Mouse (Mus musculus): ENCODE results near the gene Olfr221. TPM values are rescaled to one million over a fixed set of nuclear protein-coding genes. Genes with fewer than 3 reads are reported as not detected.
"Not testable (repeated sequence)": the region's sequence is repeated elsewhere in the genome, so short reads cannot be mapped to it uniquely, and the experiment has no call there.

Olfr221 gene
- not detected for total RNA-seq (2021)
- long read RNA-seq, experiment 1: 0 reads
- long read RNA-seq, experiment 2: 0 reads

- DNase-seq: not testable (repeated sequence)
Measured at GRCm38 (mm10) chr14:52042359-52042758, at the start of gene Olfr221. Gene Olfr221, minus strand, starts transcription at chr14:52042459.

DNA sequence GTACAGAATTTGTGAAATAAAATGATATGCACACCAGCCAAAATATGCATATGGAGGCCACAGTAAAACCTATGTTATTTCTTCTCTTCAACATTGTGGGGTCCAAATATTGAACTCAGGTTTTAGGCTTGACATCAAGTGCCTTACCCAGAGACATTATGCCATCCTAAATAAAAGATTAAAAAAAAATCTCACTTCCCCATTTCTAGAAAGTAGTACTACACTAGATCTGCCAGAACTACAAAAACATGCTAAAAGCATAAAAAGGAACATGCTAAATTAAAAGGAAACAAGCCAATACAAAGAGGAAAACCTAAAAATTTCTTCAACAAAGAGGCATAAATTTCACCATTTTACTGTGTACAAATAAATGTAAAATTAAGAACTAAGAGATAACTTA is 40.8 kb upstream of the Olfr221 start:
- DNase-seq: no peak

DNA sequence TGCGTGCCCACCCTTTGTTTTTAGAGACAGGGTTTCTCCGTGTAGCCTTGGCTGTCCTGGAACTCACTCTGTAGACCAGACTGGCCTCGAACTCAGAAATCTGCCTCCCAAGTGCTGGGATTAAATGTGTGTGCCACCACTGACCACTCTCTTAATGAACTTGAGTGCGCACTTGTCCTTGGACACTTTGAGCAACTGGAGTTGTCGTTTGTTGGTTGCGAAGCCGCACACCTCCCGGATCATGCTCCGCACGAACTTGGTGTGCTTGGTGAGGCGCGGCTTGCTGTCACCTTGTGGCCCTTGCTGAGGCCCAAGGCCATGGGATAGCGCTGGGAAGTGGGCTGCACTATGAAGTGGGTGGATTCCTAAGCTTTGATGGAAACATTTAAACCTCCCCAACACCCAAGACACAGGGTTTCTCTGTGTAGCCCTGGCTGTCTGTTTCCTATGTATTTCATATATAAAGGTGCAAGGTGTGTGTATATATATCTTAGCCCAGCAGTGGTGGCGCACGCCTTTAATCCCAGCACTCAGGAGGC is 29.4 kb upstream of the Olfr221 start:
- no peak for DNase-seq

DNA sequence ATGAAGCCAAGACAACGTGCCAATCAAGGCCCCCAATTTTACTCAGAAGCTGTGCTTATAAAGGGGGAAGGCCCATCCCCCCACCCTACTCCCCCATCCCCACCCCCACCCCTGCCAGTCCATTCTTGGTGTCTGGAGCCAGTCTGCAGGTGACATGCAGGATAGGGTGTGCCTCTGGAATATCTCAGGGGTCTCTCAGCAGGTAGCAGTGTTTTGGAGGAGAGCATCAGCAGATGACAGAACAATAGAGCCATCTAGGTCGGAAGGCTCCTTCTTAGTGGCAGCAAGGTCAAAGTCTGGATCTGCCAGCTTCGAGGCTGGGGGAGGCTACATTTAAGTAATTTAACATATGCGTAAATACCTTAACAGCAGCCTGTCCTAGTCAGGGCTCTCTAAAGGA is 23.9 kb upstream of the Olfr221 start:
- no peak for DNase-seq

GRCm38 (mm10) chr14:52061798-52062197 is 19.5 kb upstream of the Olfr221 start:
- no peak for DNase-seq

- no peak for DNase-seq
Measured at GRCm38 (mm10) chr14:52060800-52061199, 18.5 kb upstream of the Olfr221 start.

GRCm38 (mm10) chr14:52059982-52060381 is 17.7 kb upstream of the Olfr221 start:
- DNase-seq: no peak

DNA sequence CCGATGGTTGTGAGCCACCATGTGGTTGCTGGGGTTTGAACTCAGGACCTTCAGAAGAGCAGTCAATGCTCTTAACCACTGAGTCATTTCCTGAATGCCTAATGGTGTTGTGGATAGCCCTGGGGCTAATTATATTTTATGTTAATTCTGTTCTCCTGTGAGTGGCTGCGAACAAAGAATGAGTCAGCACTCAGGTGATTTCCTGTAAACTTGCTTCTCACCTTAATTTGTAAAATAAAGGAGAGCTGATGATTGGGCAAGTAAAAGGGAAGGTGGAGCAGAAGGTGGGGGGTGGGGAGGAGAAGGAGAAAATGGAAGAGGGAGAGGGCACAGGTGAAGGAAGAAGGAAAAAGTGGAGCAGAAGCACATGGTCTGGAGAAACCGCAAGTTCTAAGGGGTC is 10.5 kb upstream of the Olfr221 start:
- not testable (repeated sequence) for DNase-seq

DNA sequence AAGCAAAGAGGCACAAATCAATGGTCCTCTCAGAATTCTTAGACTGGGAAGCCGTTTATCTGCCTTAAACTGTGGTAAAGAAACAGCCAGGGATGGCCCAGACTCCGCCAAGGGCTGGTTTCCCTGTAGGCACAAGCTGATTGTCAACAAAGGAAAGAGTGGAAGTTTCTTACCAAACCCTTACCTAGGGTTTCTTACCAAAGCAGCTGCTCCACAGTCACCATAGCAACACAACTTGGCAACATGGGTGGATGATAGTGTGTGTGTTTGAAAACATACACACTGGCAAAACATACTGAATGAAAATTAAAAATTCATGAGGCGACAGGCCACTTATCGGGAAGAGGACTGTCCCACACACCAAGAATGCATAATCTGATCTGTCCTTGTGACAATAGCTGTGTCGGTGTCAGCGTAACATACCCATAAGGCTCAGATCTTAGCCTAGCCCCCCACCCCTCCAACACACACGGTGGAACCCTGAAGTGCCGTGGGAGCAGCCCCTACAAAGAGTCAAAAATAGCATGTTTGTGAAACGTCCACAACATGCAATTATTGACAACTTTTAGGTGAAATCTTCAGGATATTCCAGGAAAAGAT is 3.8 kb upstream of the Olfr221 start:
- no peak for DNase-seq

DNA sequence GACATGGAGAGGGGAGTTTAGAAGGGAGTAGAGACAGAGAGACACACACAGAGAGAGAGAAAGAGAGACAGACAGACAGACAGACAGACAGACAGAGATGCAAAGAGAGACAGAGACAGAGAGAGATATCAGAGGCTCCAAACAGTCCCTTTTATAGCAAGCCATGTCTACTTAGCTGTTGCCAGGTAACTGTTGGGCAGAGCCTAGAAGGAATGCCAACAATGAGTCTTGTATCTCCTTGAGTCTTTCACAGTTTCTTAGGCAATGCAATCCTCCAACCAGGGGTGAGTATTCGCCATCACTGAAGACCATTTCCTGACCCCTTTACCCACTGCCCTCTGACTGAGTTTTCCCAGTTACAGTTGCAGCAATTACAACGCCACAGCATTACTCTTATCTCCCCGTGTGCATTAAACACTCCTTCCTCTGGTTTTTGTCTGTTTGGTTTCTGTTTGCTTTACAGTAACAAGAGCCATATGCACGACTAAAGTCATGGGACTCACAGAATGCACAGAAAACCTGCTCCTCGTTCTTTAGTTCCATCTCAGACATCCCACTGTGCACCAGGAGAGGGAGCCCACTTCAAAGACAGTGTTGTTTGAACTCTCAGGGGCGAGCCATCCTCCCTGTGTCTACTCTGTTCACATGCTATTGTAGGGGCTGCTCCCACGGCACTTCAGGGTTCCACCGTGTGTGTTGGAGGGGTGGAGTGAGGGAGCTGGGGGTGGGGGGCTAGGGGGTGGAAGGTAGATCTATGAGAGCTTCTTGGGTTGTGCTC is 2.8 kb upstream of the Olfr221 start:
- no peak for DNase-seq

DNA sequence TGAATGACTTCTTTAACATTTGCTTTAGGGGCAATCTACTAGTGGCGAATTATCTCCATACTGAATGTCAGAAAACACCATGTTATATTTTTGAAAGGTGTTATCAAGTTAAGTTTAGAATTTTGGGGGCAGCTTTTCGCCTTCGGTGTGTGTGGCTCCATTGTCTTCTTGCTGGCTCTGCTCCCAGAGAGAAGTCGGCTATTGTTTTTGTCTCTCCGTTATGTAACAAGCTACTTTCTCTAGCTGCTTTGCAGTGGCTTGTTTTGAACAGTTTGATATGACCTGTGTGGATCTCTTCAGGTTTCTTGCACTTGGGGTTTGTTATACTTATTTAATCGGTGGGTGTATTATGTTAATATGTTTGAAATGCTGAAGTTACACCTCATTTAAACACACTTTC is 1.2 kb upstream of the Olfr221 start:
- peak in 1 of 2 experiments; percentile 23 for DNase-seq

DNA sequence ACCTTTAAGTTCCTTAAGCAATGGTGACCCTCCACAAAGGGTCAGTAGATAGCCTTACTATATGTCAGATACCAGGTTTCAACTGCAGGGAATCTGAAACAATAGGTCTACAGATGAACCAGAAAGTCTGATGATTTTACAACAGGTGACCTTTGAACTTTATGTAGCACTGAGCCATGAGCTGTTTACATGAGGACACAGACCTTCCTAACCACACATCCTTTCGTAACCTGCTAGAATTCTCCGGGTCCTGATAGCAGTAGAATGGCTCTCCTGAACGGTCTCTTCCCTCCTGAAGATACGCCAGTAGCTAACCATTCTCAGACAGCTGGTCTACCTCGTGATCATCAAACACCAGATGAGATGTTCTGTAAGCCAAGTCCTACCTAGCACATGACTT is 2.9 kb downstream of the Olfr221 start:
- no peak for DNase-seq

DNA sequence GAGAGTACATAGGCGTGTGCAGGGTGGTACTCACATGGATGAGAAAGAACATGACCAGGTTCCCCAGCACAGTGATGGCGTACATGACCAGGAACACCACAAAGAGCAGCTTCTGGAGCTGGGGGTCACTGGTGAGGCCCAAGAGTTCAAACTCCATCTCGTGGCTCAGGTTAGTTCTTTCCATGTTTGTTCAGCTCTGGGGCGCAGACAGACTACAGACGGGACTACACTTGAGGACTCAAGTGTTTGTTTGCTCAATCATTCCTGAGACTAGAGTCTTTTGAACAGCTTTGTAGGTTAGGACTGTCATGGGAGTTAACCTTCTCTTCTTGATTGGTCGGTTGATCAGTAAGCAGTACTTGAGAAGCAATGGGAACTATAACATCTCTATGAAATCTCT is 6.3 kb downstream of the Olfr221 start:
- DNase-seq: no peak

GRCm38 (mm10) chr14:52026342-52026741 is 15.9 kb downstream of the Olfr221 start:
- DNase-seq: no peak

DNA sequence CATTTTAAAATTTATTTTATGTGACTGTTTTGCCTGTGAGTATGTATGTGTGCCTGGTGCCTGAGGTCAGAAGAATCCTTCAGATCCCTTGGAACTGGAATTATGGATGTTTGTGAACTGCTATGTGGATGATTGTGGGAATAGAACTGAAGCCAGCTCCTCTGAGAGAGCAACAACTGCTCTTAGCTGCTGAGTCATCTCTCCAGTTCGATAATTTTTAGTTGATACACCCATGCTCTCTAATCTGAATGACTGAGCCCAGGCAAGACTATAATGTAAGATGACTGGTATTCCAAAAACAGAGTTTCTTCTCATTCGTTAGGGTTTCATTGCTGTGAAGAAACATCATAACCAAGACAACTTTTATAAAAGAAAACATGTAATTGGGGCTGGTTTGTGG is 18.1 kb downstream of the Olfr221 start:
- no peak for DNase-seq

DNA sequence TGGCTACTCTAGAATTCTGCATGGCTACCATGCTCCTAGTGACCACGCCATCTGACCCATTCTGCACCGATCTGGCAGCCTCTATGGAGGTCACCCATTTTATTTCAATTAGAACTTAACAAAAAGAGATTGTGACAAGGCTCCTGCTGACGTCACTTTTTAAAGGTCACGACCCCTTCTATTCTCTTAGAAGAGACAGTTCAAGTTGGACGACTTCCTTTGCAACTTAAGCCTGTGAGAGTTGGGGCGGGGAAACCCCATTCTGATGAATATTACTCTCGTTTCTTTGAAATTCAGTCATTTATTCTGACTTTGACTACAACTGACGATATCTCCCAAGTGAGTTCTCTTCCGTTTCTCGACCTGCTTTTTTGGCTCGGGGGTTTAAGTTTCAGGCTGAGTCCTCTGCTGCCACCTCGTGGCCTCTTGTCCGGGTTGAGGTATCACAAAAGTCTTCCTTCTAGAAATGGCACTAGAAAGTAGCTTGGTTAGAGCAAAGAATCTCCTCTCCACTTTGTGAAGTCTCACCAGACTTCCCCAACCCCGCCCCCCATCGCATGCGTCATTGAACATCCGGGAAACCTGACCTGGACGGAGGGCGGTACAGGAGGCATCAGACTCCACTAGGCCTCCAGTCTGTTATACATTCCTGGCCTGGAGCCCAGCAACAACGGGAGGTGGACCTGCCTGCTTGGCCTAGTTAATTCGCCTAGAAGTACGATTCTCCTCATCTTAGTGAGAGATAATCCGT is 19.4 kb downstream of the Olfr221 start:
- DNase-seq: peak; percentile 88 to 94

DNA sequence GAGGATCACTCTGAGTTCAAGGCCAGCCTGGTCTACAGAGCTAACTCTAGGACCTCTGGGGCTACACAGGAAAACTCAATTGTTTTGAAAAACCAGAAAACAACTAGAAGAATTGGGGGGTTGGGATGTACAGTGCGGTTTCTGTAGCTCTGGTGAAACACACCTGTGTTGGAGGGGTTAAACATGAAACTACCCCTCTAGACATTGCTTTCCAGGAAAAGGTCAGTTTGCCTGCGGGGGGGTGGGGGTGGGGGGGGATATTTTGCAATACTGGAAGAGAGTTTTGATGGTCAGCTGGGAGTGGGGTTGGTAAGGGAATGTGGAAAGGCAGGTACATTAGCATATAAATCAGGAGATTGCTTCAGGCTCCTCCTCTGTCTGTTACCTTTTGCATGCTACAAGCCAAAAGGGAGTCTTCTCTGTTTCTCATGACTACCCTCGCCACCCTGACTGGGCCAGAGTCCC is 20.0 kb downstream of the Olfr221 start:
- peak in 1 of 2 experiments; percentile 35 for DNase-seq

DNA sequence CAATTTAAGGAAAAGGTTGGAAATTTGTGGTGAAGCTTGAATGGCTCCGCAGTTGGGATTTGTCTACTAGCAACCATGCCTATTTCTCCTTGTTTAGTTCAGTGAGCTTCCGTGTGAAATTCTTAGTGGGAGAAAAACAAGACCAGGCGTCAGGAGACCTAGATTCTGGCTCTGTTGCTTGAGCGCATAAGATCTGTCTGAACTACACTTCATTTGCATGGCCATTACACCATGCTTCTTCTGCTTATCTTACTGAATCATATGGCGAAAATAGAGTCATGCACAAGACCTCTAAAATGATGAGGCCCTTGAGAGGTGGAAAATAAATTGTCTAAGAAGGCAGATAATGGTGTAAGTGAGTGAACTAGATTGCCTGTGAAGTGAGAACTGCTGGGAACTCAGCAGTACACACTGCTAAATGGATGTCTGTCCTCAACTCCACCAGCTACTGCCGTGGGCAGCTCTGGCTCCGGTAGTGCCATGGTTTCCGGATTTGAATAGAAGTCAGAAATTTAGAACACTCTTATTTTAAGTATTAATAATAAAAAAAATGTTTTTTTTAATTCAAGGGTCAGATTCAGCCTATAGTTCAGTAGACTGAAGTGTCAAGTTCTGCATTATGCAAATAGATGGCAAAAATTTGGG is 20.6 kb downstream of the Olfr221 start:
- no peak for DNase-seq

- DNase-seq: peak in 1 of 2 experiments; percentile 8
Measured at GRCm38 (mm10) chr14:52021138-52021529, 21.1 kb downstream of the Olfr221 start.

GRCm38 (mm10) chr14:52020486-52021137 is 21.6 kb downstream of the Olfr221 start, which contains the start of gene Zfp219:
Gene Zfp219, minus strand, starts transcription at chr14:52020733.
- peak; percentile 84 to 89 for DNase-seq

- DNase-seq: peak; percentile 98
Measured at GRCm38 (mm10) chr14:52019590-52020340, 22.5 kb downstream of the Olfr221 start.
